Mouse (Mus musculus) heart, adult 2 months (tissue): Measurements from ENCODE around the gene Abca5.

Experiments
- CTCF ChIP-seq: fragments of 200-600 bp; IDR thresholded peaks from 2 replicates; pipeline ENCODE4 v1.8.1; 2022; ENCODE audit warnings: antibody characterized with exemption, mild to moderate bottlenecking, moderate library complexity
- EP300 ChIP-seq: fragments of 200-500 bp; IDR thresholded peaks from 2 replicates; pipeline ENCODE4 v1.6.1; 2011; ENCODE audit warnings: low read depth, low read length, control low read depth; ENCODE audit not compliant: insufficient read depth

- no peak for TF ChIP-seq CTCF
- TF ChIP-seq EP300, result no peak
Measured at GRCm38 (mm10) chr11:110257911-110258310, 79.6 kb downstream of the Abca5 start.
